Mouse (Mus musculus) liver, postnatal 0 days (tissue): ENCODE data around the gene Gm17535.
"Not testable (repeated sequence)": the region's sequence is repeated elsewhere in the genome, so short reads cannot be mapped to it uniquely, and the experiment has no call there.

ENCODE experiments used
- CTCF ChIP-seq: sonication (generic); IDR thresholded peaks from 2 replicates; pipeline ENCODE4 v1.5.1; 2016; ENCODE audit warnings: antibody characterized with exemption, low read depth
- EP300 ChIP-seq: IDR thresholded peaks from 2 replicates; pipeline ENCODE4 v1.6.1; 2016; ENCODE audit warnings: antibody characterized with exemption, low read depth, mild to moderate bottlenecking

- not testable (repeated sequence) for TF ChIP-seq CTCF, EP300
These were observed 9.4 kb upstream of the Gm17535 start, which contains the start of gene Gm10717 for GRCm38 (mm10) chr9:3024912-3025467.
